Mouse (Mus musculus) mature B cell (primary cell): ENCODE data around the gene Atg4d.
"Not testable (repeated sequence)": the region's sequence is repeated elsewhere in the genome, so short reads cannot be mapped to it uniquely, and the experiment has no call there.

Experiments used
- in situ Hi-C: fragments of 300-500 bp; cut with MboI; formaldehyde crosslinking; loops from 2 replicates; pipeline ENCODE4 v1.14.3; 2019

Atg4d gene

DNA sequence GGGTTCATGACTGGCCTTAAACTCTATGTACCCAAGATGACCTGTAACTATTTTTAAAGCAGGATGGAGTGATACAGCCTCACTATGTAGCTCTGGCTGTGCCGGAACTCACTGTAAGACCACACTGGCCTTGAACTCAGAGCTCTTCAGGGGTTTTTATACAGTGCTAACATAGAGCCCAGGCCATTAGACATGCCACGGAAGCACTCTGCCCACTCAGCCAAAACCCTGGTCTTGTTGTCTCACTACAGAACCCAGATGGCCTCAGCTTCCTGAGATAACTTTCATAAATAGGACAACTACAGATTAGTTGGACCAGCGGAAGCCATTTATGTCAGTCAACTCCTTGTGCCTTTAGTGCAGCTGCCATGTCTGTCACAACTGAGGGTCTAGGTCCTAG is 9.2 kb downstream of the Atg4d start:
- in situ Hi-C loops = no loop called here

DNA sequence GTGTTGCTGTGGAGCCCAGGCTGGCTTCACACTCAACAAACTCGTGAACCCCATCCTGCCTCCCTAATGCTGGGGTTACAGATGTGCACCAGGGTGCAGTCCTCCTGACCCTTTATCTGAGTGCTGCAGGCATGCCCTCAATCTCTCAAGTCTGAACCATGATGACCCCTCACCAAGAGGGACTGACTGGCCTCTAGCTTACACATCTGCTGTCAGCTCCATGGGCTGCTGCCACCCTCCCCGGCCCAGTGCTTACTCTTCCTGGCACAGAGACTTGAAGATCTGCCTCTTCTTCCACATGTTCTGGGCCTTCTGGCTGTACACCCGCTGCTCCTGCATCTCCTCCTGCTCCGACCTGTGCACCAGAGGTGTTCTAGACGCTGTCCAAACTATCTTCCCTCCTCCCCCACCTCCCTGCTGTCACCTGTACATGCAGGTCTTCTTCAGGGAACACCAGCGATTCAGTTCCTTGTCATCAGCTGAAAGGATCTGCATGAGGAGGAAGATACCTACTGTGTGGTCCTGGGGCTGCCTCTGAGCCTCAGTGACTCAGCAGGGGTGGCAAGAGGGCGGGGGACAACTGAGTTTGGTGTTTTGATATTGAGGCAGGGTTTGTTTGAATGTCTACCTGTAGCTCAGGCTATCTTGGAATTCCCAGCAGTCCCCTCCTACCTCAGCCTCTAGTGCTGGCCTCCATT is 10.1 kb downstream of the Atg4d start:
- in situ Hi-C loops = no loop called here

DNA sequence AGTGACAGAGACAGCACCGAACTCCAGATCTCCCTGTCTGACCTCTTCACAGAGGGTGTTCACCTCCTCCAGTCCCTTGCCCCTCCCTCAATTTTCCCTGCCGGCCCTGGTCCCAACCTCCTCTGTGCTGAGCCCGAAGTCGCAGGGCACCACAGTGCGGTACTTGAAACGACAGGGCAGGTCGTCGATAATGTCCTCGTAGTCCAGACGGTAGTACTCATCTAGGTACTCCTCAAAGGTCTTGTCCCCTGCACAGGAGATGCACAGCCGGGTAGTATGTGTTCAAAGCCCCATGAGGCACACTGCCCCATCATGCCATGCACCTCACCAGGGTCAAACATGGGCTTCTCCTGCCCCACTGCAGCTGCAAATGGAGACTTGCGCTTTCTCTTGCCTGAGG is 10.6 kb downstream of the Atg4d start:
- in situ Hi-C loops = no loop called here

DNA sequence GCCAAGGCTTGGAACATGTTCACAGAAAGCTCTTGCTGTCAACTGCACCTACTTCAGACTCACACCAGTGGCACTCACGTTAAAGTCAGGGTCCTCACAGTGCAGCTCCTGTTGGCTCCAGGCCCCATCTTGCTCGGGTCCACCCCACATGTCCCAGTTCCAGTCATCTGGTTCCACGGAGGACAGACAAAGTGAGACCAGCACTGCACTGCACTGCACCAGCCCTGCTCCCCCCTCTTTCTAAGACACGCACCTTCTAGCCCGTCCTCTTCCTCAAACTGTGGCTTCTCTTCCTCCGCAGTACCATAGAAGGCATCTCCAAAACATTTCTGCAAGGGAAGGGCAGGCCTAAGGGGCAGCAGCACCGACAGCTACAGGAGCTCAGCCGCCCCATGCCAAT is 11.2 kb downstream of the Atg4d start:
- in situ Hi-C loops = no loop called here

DNA sequence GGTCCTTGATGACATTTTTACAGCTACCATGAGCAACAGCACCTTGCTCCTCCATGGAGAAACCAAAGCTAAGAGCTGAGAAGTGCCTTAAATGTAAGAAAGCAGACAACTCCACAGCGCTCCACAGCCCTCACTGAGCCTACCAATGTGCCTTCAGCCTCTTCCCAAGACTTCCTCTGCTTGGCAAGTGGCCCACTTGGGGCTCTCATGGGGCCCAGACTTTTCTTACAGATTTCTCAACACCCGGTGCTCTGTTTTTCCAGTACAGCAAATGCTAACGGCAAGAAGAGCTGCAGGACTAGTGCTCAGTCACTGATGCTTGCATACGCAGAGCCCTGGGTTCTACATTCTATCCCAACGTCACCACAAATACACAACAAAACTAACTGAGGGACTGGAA is 12.7 kb downstream of the Atg4d start:
- in situ Hi-C loops = no loop called here

DNA sequence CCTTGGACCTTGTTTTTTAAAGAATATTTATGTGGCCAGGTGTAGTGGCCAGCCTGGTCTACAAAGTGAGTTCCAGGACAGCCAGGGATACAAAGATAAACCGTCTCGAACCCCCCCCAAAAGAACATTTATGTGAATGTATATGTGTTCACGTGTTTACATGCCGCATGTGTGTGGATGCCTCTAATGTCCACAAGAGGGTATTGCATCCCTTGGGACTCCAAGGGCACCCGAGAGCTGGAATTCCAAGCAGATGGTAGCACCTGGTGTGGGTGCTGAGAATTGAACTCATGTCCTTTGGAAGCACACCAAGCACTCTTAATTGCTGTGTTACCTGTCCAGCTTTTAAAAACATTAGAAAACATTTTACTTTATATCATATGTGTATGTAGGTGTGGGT is 18.5 kb downstream of the Atg4d start:
- in situ Hi-C loops = no loop called here

DNA sequence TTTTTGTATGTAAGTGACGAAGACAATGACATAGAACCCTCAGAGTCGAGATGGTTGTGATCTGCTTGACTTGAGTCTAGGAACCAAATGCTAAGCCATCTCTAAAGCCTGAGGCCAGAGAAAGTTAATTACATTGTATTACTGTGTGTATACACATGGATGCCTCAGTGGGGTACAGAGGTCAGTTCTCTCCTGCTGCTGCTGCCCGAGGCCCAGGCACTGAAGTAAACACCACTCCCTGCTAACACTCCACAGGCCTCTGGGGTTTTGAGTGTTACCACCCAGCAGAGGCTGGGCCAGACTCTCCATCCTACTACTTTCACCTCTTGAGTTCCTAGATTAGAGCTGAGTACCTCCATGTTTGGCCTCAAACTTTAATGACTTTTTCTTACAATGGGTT is 18.9 kb downstream of the Atg4d start:
- in situ Hi-C loops = no loop called here

DNA sequence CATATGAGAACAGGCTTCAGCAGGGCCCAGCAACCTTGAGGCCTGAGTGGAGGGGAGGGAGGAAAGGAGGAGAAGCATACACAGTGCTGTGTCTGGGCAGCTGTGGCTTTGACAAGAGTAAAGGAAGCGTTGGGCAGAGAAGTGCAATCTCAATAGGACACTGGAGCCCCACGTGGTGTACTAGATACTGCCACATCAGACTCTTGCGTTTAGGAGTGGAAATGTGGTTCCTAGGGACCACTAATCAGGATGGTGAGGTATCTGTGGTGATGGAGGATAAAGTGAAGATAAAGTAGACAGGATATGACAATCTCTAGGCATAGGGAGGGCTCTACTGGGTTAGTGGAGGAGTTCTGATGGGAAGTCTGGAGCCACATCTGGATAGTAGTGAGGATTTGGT is 21.7 kb downstream of the Atg4d start:
- in situ Hi-C loops = no loop called here

DNA sequence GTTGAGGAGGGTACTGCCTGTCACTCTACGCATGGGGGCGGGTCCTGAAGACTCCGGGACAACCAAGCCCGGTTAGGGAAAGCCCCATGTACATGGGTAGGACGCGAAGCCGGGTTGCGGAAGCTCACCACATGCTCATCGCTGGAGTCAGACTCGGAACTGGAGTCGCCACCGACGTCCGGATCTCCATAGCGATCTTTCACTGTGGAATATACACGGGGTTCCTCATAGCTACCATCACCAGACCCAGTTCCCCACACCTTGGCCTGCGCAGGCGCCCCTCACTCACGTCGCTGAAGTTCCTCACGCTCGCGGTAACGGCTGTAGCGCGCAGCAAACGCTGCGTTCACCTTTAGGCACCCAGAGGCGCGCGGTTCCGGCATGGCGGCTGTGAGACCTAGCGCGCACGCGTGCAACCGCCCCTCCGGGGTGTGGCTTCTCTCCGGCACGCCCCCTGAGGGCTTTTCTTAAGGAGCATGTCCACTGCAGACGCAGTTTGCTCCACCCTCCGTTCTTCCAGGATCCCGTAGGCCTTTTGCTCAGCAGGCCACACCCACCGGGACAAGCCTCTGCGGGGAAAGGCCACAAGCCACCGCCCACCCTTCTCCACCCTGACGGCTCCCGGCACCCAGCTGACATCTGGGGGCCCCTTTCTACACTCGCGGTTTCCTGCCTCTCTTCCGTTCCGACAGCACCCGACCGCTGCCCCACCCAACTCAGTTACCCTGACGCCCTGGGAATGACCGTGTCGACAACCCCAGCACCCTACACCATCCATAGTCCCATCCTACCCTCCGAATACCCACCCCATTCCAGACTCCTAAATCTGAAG is 22.7 kb downstream of the Atg4d start, which contains the start of gene Kri1:
TSS of gene Kri1 (minus strand) at position 399 of the 832 bp plus-strand sequence.
- in situ Hi-C loops = no loop called here

DNA sequence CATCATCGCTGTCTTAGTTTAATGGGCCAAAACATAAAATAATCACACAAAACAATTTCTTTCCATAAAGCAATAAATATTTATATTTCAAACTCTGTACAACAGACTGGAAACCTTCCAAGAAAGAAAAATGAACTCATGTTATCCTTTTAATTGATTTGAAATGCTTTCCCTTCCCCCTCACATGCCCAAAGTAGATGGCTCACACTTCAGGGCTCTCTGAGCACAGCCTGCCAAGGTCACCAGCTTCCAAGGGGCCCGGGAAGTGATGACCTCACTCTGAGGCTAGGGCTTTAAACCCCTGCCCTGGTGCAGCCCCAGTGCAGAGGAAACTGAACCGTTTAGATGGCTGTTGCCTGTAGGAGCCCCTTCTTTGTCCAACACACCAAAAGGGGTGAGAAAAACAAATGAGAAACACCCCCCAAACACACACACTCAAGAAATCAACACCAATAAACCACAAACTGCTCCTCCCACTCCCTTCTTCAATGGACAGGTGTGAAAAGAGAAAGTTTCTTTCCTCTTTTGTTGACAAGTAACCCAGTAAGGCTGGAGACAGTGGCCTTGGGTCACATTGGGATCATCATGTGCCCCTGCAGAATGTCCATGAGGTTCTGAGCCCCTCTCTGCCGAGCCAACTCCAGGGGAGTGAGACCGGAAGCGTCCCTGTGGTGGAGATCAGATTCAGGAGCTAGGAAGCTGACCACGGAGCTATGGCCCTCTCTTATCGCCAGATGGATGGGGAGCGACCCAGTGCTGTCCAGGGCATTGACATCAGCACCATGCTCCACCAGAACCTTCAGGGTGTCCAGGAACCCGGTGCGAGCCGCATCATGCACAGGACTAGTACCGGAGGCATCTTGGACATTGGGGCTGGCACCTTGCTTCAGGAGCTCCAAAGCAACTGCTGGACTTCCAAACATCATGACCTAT is 23.6 kb downstream of the Atg4d start:
- in situ Hi-C loops = no loop called here

DNA sequence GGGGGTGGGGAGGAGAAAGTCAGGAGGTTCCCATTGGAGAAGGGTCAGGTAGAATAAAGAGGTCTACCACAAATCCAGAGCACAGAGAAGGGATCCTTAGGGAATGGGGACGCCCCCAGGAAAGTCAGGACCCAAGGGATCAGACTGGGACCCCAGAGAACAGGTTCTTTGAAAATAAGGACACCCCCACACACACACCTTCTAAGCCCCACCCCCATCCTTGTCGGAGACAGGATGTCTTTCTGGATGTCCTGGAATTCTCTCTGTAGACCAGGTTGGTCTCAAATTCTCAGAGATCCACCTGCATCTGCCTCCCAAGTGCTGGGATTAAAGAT is 24.2 kb downstream of the Atg4d start:
- in situ Hi-C loops = no loop called here

DNA sequence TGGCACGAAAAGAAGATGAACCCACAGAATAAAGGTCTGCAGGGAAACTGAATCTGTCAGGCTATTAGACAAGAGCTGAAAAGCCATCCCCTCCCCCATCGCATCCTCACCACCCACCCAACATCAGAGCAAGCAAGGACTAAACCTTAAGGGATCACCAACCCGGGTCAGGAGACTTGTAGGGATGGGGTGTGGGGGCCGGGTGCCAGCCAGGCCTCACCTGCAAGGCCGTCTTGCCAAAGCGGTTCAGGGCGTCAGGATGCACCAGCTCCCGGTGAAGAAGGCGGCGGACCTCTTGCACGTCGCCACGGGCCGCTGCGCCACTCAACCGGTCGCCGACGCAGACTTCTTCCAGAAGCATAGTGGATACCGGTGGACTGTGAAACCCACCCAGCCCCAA is 25.5 kb downstream of the Atg4d start:
- in situ Hi-C loops = no loop called here

DNA sequence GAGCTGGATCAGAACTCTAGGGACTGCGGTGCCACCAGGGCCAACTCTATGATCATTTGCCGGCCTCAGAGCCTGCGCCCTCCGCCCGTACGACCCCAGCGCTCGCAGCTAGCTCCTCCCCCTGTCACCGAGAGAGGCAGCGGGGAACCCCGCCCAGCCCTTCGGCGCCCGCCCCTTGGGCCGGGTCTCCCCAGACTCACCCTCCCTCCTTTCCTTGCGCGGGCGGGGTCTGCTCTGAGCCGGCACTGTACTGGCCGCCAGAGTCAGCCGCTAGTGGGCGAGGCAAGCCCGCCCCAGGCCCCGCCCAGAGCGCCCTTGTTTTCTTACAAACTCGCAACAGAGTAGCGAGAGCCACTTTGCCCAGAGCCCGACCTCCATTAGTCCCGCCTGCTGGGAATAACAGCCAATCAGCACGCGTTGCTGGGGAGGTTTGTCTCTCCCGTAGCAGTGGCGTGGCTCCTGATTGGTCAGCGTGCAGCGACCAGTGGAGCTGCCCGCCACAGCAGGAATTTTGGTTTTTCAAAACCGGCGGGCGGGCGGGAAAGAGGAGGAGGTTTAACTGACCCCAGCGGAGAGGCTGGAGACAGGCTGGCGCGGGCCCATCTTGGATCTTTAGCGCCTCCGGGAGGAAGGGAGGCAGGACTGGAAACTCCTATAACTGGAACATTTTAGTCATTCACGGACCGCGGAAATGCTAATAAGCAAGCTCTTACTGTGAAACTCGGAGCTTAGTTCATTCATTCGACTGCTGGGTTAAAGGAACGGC is 26.1 kb downstream of the Atg4d start, which contains the start of gene Cdkn2d:
TSS of gene Cdkn2d (minus strand) at position 386 of the 766 bp plus-strand sequence.
- in situ Hi-C loops = no loop called here

DNA sequence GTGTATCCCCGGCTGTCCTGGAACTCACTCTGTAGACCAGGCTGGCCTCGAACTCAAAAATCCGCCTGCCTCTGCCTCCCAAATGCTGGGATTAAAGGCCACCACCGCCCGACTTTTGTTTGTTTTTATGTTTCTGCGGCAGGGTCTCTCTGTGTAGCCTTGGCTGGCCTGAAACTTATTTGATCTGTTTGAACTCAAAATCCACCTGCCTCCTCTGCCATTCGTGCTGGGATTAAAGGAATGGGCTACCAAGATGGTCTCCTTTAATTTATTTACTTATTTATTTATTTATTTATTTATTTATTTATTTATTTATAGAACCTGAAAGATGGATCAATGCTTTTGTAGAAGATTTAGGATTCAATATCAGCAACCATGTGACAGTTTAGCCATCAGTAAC is 26.8 kb downstream of the Atg4d start:
- in situ Hi-C loops = not testable (repeated sequence)

DNA sequence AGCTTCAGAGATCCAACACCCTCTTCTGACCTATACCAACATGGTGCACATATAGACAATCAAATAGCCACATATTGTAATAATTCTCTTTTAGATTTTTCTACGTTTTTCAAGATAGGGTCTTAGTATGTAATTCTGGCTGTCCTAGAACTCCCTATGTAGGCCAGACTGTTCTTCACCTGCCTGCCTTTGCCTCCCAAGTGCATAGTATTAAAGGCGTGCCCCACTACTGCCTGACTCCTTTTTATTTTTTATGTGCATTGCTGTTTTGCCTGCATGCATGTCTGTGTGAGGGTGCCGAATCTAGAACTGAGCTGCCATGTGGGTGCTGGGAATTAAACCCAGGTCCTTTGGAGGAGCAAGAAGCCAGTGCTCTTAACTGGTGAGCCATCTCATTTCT is 27.2 kb downstream of the Atg4d start:
- in situ Hi-C loops = no loop called here

DNA sequence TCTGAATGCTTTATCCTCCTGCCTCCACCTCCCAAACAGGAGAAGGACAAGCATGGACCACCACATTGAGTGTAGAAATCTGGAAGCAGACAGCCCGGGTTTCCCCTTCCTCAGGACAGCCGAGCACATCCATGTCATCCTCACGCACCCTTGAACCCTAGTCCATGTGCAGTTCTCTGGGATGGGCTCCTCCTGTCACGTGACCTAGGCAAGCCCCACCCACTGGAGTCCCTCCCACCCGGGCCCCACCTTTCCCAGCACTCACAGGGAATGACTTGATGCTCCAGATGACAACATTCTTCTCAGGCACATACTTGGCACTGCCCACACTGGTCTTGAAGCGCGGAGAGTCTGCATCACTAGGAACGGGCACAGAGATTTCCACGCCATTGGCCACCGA is 33.9 kb downstream of the Atg4d start:
- in situ Hi-C loops = no loop called here

DNA sequence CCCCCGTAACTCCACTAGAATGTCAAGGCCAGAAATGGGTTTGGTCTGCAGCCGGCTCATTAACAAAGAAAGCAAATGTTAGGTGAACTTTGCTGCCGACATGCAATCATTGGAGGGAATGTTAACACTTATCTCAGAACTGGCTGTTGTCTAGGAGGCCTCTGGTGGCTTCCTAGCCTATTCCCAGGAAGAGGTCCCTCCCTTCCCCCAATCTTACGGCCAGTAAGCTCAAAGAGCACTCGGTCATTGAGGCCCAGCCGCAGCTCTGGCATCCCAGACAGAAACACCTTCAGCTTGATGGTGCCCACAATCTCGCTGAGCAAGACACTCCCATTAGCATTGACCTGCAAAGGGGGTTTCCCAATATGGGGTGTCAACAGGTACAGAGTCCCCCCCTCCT is 40.0 kb downstream of the Atg4d start:
- in situ Hi-C loops = no loop called here

DNA sequence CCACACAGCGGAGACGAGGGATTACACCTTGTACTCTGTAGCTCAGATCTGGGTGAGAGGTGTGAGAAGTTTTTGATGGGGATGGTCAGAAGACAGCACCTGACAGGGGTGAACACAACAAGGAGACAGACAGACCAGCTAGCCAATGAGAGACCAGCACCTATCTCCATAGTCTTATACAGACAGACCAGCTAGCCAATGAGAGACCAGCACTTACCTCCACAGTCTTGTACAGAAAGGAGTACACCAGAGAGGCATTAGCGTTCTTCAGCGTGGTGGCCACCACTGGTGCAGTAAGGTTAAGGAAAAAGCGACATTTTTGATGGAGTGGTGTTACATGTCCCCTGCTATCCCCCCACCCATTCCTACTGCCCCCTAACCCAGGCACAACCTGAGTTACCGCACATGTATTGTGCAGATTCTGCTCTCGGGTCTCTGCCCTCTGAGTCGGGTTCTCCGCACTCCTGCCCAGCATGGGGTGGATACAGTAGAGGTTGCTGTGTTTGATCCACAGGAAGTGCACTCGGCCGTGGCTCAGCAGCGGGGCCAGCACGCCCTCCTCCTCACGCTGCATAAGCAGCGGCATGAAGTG is 44.2 kb downstream of the Atg4d start:
- in situ Hi-C loops = no loop called here

DNA sequence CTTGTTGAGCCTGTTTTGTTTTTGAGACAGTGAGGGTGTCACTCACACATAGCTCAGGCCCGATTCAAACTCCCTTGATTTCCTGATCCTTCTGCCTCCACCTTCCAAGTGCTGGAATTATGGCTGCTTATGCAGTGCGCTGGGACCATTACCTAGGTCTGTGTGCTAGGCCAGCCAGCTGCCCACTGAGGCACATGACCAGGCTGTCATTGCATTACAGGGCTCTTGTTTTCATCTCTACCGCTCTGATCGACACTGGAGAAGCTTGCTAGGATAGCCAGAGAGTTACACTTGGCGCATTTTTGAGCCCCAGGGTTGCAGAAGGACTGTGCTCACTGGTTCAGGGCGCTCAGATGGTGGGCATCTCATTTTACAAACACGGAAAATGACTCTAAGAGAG is 46.6 kb downstream of the Atg4d start:
- in situ Hi-C loops = loop anchor here (5.0 kb wide), 1 partner anchor 96 kb away; no protein-coding TSS in a partner anchor

DNA sequence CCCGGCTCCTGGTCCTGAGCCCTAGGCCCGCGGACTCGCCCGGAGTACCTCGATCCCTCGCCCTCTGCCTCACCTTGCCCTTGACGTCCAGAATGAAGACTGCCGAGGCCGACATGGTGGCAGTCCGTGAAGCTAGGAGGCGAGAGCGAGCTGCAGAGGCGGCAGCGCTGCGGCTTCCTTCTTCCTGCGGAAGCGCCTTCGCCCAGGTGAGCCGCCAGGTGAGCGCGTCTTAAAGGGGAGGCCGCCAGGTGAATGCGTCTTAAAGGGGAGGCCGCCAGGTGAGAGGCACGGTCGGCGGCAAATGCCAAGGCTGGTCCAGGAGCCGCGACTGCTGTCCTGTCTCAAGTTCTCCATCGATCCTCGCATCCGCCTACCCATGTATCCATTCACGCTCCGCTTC is 47.0 kb downstream of the Atg4d start, which contains the start of gene Ap1m2:
TSS of gene Ap1m2 (minus strand) at position 204 of the 400 bp plus-strand sequence.
- in situ Hi-C loops = loop anchor here (5.0 kb wide), 1 partner anchor 95 kb away; no protein-coding TSS in a partner anchor

DNA sequence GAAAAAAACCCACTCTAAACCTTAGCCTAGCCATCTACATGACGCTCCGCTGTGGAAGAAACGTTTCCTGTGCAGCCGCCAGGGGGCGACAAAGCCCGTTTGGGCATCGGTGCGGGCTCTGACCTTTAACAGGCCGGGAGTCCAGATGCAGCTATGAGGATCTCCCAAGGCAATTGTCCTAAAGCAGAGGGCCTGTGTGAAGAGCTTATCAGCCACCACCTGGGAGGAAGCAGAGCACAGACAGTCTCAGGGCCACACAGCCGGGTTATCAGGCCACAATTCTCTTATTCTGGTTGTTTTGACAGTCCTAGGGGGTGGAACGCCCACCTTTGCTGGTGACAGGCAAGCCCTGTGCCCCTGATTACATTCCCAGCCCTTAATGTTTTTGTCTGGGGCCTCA is 48.3 kb downstream of the Atg4d start:
- in situ Hi-C loops = loop anchor here (5.0 kb wide), 1 partner anchor 94 kb away; no protein-coding TSS in a partner anchor
